Mouse (Mus musculus) layer of hippocampus, postnatal 10 days (tissue): ENCODE measurements around the gene Crebrf. TPM values are rescaled to one million over a fixed set of nuclear protein-coding genes. Genes with fewer than 3 reads are reported as not detected.

Source experiments
- DNase-seq, 2 experiments: peaks; one replicate each; pipeline ENCODE4 v3.0.0; 2021; ENCODE audit warnings: low spot score in 2 of 2
- total RNA-seq, 2 experiments: library from RNA; stranded (reverse); gene quantifications; 2 replicates each; pipeline ENCODE4 v1.2.3; 2021

Crebrf gene
- total RNA-seq, 2 experiments from 2014 or later, result 26.4 to 26.7 TPM

- DNase-seq, result no peak
Observed at GRCm38 (mm10) chr17:26817776-26818175, 102.3 kb downstream of the Crebrf start.

GRCm38 (mm10) chr17:26826131-26826530, 110.7 kb downstream of the Crebrf start:
- DNase-seq, result no peak

Other genes with a start within 250 kb of the Crebrf start
- 100 to 1,000 TPM; 128 to 155 TPM for gene Ergic1, start 154.2 kb upstream of the Crebrf start, total RNA-seq
- 10 to 100 TPM; 15.3 to 16.1 TPM for gene Dusp1, start 153.5 kb upstream of the Crebrf start, total RNA-seq
- 10 to 100 TPM; 35.5 to 38.6 TPM for gene Atp6v0e, start 52.4 kb upstream of the Crebrf start, total RNA-seq
- 10 to 100 TPM; 33.0 to 34.1 TPM for gene Bnip1, start 65.4 kb downstream of the Crebrf start, total RNA-seq
- not detected for gene Nkx2-5, start 129.4 kb downstream of the Crebrf start, total RNA-seq
- 1 to 10 TPM; 4.0 to 5.8 TPM for gene Kifc5b, start 201.4 kb downstream of the Crebrf start, total RNA-seq
- 10 to 100 TPM; 23.0 to 23.9 TPM for gene Phf1, start 217.4 kb downstream of the Crebrf start, total RNA-seq
- gene Cuta, start 223.9 kb downstream of the Crebrf start, total RNA-seq, result 100 to 1,000 TPM; 106 to 112 TPM
- 100 to 1,000 TPM; 450 to 479 TPM for gene Syngap1, start 225.6 kb downstream of the Crebrf start, total RNA-seq